Mouse (Mus musculus) MEL (cell line): Measurements from ENCODE around the gene Mdm1. TPM values are rescaled to one million over a fixed set of nuclear protein-coding genes. Genes with fewer than 3 reads are reported as not detected.

Source experiments
- DNase-seq: peaks from one replicate; pipeline ENCODE4 v3.0.0; 2011; ENCODE audit warnings: low read depth, low spot score
- H3K27ac ChIP-seq: 2 replicates; pipeline ENCODE4 v1.5.1; 2012; ENCODE audit warnings: low read depth, mild to moderate bottlenecking, control low read depth, low read length, moderate library complexity; ENCODE audit not compliant: control insufficient read depth
- H3K27me3 ChIP-seq, 2 experiments: fragments of 150-350 bp in 1 of 2; sonication (generic) in 1 of 2; 2 replicates each; pipeline ENCODE4 v1.6.1; 2012; ENCODE audit warnings: low read length in 2 of 2, mild to moderate bottlenecking in 2 of 2, improper control_type of control experiment in 1 of 2, moderate library complexity in 1 of 2; ENCODE audit not compliant: insufficient read depth in 2 of 2, control insufficient read depth in 1 of 2
- H3K36me3 ChIP-seq, 2 experiments: 2 replicates each; pipeline ENCODE4 v1.6.1; 2012 to 2014; ENCODE audit warnings: low read length in 2 of 2, improper control_type of control experiment in 1 of 2, inconsistent platforms in 1 of 2, mild to moderate bottlenecking in 1 of 2; ENCODE audit not compliant: insufficient read depth in 2 of 2, control insufficient read depth in 1 of 2
- H3K4me1 ChIP-seq, 2 experiments: fragments of 150-350 bp in 1 of 2; sonication (generic) in 1 of 2; 2 replicates each; pipeline ENCODE4 v1.6.1; 2012; ENCODE audit warnings: low read length in 2 of 2, improper control_type of control experiment in 1 of 2, mild to moderate bottlenecking in 1 of 2; ENCODE audit not compliant: insufficient read depth in 2 of 2, control insufficient read depth in 1 of 2
- H3K4me3 ChIP-seq, 2 experiments: fragments of 150-350 bp in 1 of 2; sonication (generic) in 1 of 2; 2 replicates each; pipeline ENCODE4 v1.5.1; 2012; ENCODE audit warnings: low read depth in 2 of 2, low read length in 2 of 2, mild to moderate bottlenecking in 2 of 2, moderate library complexity in 2 of 2, control low read depth in 1 of 2, improper control_type of control experiment in 1 of 2; ENCODE audit not compliant: control insufficient read depth in 1 of 2, insufficient read depth in 1 of 2
- H3K79me2 ChIP-seq: 2 replicates; pipeline ENCODE4 v1.6.1; 2012; ENCODE audit warnings: mild to moderate bottlenecking, low read length, moderate library complexity; ENCODE audit not compliant: control insufficient read depth, poor library complexity, insufficient read depth
- H3K9ac ChIP-seq: 2 replicates; pipeline ENCODE4 v1.6.1; 2012; ENCODE audit warnings: low read depth, mild to moderate bottlenecking, control low read depth, low read length, moderate library complexity; ENCODE audit not compliant: control insufficient read depth, poor library complexity, severe bottlenecking
- H3K9me3 ChIP-seq: fragments of 150-350 bp; sonication (generic); replicated peaks from 2 replicates; pipeline ENCODE4 v1.6.1; 2012; ENCODE audit warnings: mild to moderate bottlenecking, low read length, improper control_type of control experiment, moderate library complexity; ENCODE audit not compliant: insufficient read depth
- CHD2 ChIP-seq: IDR thresholded peaks from 2 replicates; pipeline ENCODE4 v1.6.1; 2011; ENCODE audit warnings: low read length, improper control_type of control experiment
- EP300 ChIP-seq, 2 experiments: IDR thresholded peaks; 2 replicates each; pipeline ENCODE4 v1.6.1; 2011; ENCODE audit warnings: improper control_type of control experiment in 2 of 2, low read length in 2 of 2, low read depth in 1 of 2, mild to moderate bottlenecking in 1 of 2
- MAFK ChIP-seq: IDR thresholded peaks from 2 replicates; pipeline ENCODE4 v1.6.1; 2011; ENCODE audit warnings: low read depth, mild to moderate bottlenecking, low read length, improper control_type of control experiment, borderline replicate concordance
- MXI1 ChIP-seq: IDR thresholded peaks from 2 replicates; pipeline ENCODE4 v1.6.1; 2011; ENCODE audit warnings: mild to moderate bottlenecking, low read depth, low read length, improper control_type of control experiment
- SIN3A ChIP-seq: IDR thresholded peaks from 2 replicates; pipeline ENCODE4 v1.6.1; 2012; ENCODE audit warnings: low read length, improper control_type of control experiment, inconsistent platforms
- ZNF384 ChIP-seq: IDR thresholded peaks from 2 replicates; pipeline ENCODE4 v1.6.1; 2012; ENCODE audit warnings: low read depth, mild to moderate bottlenecking, inconsistent platforms, low read length, improper control_type of control experiment
- polyA plus RNA-seq, 2 experiments: library from polyadenylated mRNA; stranded (reverse) in 1 of 2; unstranded in 1 of 2; fragments of >175 nt in 1 of 2; fragments of >200 nt in 1 of 2; gene quantifications; 2 replicates each; pipeline versions ENCODE4 v1.2.1 to v1.2.4; 2012; ENCODE audit warnings: low replicate concordance in 2 of 2, low read depth in 1 of 2; ENCODE audit not compliant: insufficient read length in 2 of 2, insufficient read depth in 1 of 2, missing spikeins in 1 of 2
- total RNA-seq: library from RNA; depleted of rRNA; stranded (reverse); fragments of 300-350 nt; gene quantifications from 2 replicates; pipeline ENCODE4 v1.2.3, GENCODE M21; 2012

Gene Mdm1
- total and polyA plus RNA-seq, 3 experiments, result 27.9 to 44.5 TPM; not detected in 1

DNA sequence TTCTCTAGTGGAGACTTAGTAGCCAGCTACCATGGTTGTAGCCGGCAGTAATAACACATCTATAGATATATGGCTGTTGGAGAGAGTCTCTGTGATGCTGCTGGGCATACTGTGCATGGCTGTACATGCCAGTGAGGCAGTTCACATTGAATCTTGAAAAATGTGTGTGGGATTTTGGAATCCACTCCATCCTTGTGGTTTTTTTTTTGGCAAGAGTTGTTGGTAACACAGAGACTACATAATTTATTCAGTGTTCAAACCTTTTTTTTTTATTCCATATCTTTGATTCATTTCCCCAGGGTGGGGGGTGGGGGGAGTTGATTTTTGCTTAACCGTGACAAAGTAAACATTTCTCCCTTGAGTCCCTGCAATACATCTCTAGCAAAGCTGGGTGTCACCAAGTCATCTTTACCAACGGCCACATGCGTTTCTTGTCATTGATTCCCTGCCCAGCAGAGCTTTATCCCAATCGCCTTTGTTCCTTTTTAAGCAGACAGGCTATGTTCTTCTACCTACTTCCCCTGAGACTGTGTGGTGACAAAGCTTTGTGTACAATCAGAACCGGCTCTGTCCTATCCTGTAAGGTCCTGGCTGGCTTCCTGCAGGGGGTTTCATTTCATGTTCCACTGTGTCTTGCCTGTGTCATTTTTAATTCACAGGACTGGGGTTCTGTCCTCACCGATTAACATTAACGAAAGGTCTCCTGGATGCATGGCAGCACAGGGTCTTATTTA is 1.6 kb upstream of the Mdm1 start:
- Histone ChIP-seq H3K4me3 (peak overlapping the region; percentile 54 to 82), H3K27ac (no peak overlapping the region), H3K36me3 (peaks cover 0 to 5% of the 10 kb centered on the region in 2 experiments; a peak in 2 of 4 replicates), H3K9ac (peak overlapping the region; percentile 84), H3K9me3 (no peaks in the 10 kb centered on the region), H3K79me2 (peaks cover 8% of the 10 kb centered on the region), H3K27me3 (no peaks in the 10 kb centered on the region), H3K4me1 (peaks cover 0 to 13% of the 10 kb centered on the region in 2 experiments; a peak in 3 of 4 replicates)
- DNase-seq, result peak; percentile 63
- TF ChIP-seq ZNF384 (peak; percentile 55), MAFK (no peak)

DNA sequence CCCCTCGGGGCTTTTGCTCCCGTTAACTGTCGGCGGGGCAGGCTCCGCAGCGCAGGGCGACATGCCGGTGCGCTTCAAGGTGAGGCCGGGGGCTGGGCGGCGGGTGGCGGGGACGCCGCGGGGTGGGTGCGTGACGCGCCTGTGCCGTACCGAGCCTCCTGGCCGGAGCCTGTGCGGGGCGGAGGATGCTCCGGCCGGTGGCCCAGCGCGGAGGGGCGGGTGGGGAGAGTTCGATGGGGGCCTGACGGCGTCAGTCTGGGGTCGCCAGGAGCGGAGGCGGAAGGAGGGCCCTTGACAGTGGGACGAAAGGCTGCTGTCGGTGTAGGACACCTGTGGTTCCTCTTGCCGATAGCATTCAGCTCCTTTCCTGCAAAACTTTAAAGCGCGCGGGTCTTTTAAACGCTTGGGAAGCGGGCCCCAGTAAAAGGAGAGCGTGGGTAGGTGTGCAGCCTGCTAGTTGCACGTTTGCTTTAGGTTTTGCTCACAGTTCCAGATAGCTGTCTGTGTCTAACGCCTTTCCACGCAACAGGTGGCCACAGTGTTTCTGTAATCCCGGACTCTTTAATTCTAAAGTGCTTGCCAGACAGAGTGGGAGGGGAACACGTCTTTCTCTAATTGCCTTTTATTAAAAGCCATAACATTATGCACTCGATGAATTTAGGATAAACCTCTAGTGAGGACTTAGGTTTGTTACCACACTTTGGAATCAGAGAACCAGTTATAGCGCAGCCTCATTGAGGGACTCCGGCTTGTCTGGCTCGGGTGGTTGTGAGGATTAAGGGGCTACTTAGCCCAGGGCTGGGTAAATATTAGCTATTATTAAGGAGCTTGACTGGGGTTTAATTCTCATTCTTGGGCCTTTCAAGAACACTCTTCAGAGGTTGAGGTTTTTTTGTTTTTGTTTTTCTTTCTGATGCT is 532 bp downstream of the Mdm1 start:
- peak; percentile 72 for DNase-seq
- Histone ChIP-seq H3K36me3 (peaks cover 0 to 5% of the 10 kb centered on the region in 2 experiments; a peak in 3 of 4 replicates), H3K4me1 (peaks cover 0 to 13% of the 10 kb centered on the region in 2 experiments; a peak in 3 of 4 replicates), H3K27me3 (no peaks in the 10 kb centered on the region), H3K4me3 (peak overlapping the region; percentile 42 to 65), H3K79me2 (peaks cover 8% of the 10 kb centered on the region), H3K9ac (peak overlapping the region; percentile 61), H3K27ac (peak overlapping the region; percentile 38), H3K9me3 (no peaks in the 10 kb centered on the region)
- TF ChIP-seq MXI1, result peak; percentile 13; the same call in 1 of the 2 replicates
- no peak for TF ChIP-seq CHD2

DNA sequence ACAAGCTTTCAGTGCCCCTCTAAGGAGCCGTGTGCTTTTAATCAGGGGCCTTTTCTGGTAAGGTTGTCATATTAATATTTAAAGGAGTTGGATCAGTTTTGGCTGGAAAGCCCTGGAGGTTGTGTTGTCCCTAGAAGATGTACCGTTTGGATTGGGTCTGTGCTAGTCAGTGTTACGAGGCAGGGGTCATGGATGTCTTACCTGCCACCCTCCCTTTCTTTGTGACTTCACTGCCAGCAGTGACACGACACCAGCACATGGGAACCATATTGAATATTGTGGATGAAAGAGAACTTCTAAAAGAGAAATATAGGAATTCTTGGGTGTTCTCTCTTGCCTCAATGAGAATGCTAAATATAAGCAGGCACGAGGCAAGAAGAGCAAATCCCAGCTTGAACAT is 7.8 kb downstream of the Mdm1 start:
- Histone ChIP-seq H3K27me3 (no peaks in the 10 kb centered on the region), H3K4me1 (no peaks in the 10 kb centered on the region), H3K9me3 (no peaks in the 10 kb centered on the region), H3K79me2 (no peaks in the 10 kb centered on the region), H3K27ac (no peak overlapping the region), H3K36me3 (peaks cover 0 to 4% of the 10 kb centered on the region in 2 experiments; a peak in 3 of 4 replicates), H3K4me3 (no peak overlapping the region), H3K9ac (no peak overlapping the region)
- DNase-seq, result no peak
- TF ChIP-seq EP300 (IDR thresholded peaks at IDR 0.05; ENCODE audit: low read depth in 1 of 2, low read length in 2 of 2) (no peak), SIN3A (no peak), MXI1 (no peak)
